Mouse (Mus musculus) intestine, embryonic 14.5 days (tissue): ENCODE measurements around the gene Gm42688. TPM values are rescaled to one million over a fixed set of nuclear protein-coding genes. Genes with fewer than 3 reads are reported as not detected.

Experiments
- ATAC-seq: fragments of 200-750 bp; cut with Nextera tagmentation; replicated peaks from 2 replicates; pipeline ENCODE4 v1.8.0; 2017; ENCODE audit warnings: low read depth, moderate number of reproducible peaks, moderate TSS enrichment, moderate library complexity; ENCODE audit not compliant: low FRiP score, low TSS enrichment
- DNase-seq: peaks from one replicate; pipeline ENCODE4 v3.0.0-alpha.2; 2018; ENCODE audit warnings: low spot score
- H3K27ac ChIP-seq: fragments of 300-500 bp; sonication (generic); 2 replicates; pipeline ENCODE4 v1.5.1; 2014; ENCODE audit warnings: low read depth, mild to moderate bottlenecking, control low read depth
- H3K27me3 ChIP-seq: fragments of 300-500 bp; sonication (generic); replicated peaks from 2 replicates; pipeline ENCODE4 v1.6.1; 2014; ENCODE audit warnings: low read length, control low read depth; ENCODE audit not compliant: control insufficient read depth, insufficient read depth
- H3K36me3 ChIP-seq: fragments of 300-500 bp; sonication (generic); 2 replicates; pipeline ENCODE4 v1.6.1; 2014; ENCODE audit warnings: low read length, control low read depth; ENCODE audit not compliant: control insufficient read depth, insufficient read depth
- H3K4me1 ChIP-seq: fragments of 300-500 bp; sonication (generic); replicated peaks from 2 replicates; pipeline ENCODE4 v1.6.1; 2014; ENCODE audit warnings: low read length, control low read depth, mixed read lengths; ENCODE audit not compliant: control insufficient read depth, insufficient read depth
- H3K4me2 ChIP-seq: fragments of 300-500 bp; sonication (generic); 2 replicates; pipeline ENCODE4 v1.6.1; 2014; ENCODE audit warnings: low read length
- H3K4me3 ChIP-seq: fragments of 300-500 bp; sonication (generic); 2 replicates; pipeline ENCODE4 v1.5.1; 2014; ENCODE audit warnings: low read depth, low read length, control low read depth, mixed read lengths
- H3K9ac ChIP-seq: fragments of 300-500 bp; sonication (generic); 2 replicates; pipeline ENCODE4 v1.6.1; 2014; ENCODE audit warnings: mild to moderate bottlenecking, low read length
- H3K9me3 ChIP-seq: fragments of 300-500 bp; sonication (generic); 2 replicates; pipeline ENCODE4 v1.6.1; 2016; ENCODE audit warnings: low read length, control low read depth; ENCODE audit not compliant: control insufficient read depth
- WGBS: fragments of 180-500 bp; shearing (Covaris S2); extraction: QIAGEN DNeasy Blood & Tissue Kit; methylation state at CpG from one replicate; pipeline ENCODE4 v1.1.7; 2014; 5-methylcytosine and 5-hydroxymethylcytosine counted together
- polyA plus RNA-seq: library from polyadenylated mRNA; unstranded; fragments of >200 nt; fragmentation: Nextera tagmentation; extraction: Ambion mirVana; gene quantifications from 2 replicates; pipeline ENCODE4 v1.2.1, GENCODE M21; 2014

Gene Gm42688
- polyA plus RNA-seq, 1 experiment from 2014 or later = 2.6 TPM

DNA sequence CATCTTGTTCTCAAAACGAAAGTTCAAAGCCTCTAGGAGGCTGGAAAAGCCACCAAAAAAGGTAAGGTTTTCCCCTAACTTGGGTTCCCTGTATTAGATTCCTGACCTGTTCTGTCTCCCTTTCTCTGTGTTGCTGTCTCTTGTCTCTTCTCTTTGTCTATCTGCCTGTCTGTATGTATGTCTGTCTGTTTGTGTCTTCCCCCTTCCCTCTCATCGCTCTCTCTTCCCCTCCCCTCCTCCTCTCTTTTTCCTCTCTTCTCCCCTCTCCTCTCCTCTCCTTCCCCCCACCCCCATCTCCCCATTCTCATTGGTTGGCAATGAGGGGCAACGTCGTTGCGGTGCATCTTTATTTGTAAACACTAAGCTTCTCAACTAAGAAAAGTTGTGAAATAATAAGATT lies 23.9 kb downstream of the Gm42688 start, which contains the start of gene Ino80b:
TSS of gene Ino80b (minus strand) at position 101 of the 400 bp plus-strand sequence.
- 17% methylated on average over 5 of the region's 5 CpGs for WGBS
- Histone ChIP-seq H3K4me1 (peaks cover 22% of the 10 kb centered on the region; the same call in 1 of the 2 replicates), H3K9ac (peak within 1 kb of the TSS; percentile 50), H3K27me3 (no peaks in the 10 kb centered on the region), H3K4me3 (peak within 1 kb of the TSS; percentile 67), H3K27ac (peak within 1 kb of the TSS; percentile 16; the same call in 1 of the 2 replicates), H3K4me2 (peak within 1 kb of the TSS; percentile 84), H3K9me3 (no peaks in the 10 kb centered on the region), H3K36me3 (no peaks in the 10 kb centered on the region)
- ATAC-seq = no peak
- no peak for DNase-seq

DNA sequence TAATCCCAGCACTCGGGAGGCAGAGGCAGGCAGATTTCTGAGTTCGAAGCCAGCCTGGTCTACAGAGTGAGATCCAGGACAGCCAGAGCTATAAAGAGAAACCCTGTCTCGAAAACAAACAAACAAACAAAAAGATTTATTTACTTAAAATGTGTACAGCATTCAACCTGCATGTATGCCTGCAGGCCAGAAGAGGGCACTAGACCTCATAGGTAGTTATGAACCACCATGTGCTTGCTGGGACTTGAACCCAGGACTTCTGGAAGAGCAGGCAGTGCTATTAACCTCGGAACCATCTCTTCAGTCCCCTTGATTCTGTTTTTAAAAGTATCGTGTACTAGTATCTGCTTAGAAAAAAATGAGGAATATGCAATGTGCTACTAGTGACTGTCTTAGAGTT lies 26.0 kb downstream of the Gm42688 start:
- H3K4me2 ChIP-seq = no peak overlapping the region
- peaks cover 15% of the 10 kb centered on the region; the same call in 1 of the 2 replicates for H3K4me1 ChIP-seq
- H3K9me3 ChIP-seq = no peaks in the 10 kb centered on the region
- no peaks in the 10 kb centered on the region for H3K36me3 ChIP-seq
- DNase-seq (no peak), ATAC-seq (no peak)
- no peak overlapping the region for H3K4me3 ChIP-seq
- 92% methylated on average over 5 of the region's 5 CpGs for WGBS
- H3K27me3 ChIP-seq = no peaks in the 10 kb centered on the region
- H3K9ac ChIP-seq = no peak overlapping the region
- no peak overlapping the region for H3K27ac ChIP-seq

DNA sequence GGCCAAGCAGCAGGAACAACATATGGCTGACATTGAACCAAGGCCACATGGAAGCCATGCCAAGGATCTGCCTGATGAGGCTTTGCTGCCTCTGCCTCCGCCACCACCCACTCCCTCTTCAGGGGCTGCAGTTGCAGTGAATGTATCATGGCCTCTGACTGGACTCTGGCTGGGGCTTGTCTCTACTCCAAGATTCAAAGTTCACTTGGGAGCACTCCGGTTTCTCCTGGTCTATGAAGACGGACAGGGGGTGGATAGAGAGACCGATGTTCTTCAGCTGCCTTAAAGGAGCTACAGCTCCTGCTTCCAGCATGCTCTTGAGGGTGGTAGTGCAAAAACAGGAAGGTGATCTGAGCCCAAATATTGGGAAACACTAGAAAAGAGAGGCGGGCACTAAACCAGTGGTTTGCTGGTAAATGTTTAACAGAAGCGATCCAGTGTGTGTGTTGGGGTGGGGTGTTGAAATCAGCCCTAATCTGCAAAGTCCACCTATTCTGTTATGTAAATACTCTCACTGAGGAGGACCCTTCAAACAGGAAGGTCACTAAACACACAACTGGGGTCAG lies 30.1 kb downstream of the Gm42688 start:
- DNase-seq (no peak), ATAC-seq (peak; percentile 40; the same call in 1 of the 2 replicates)
- peak overlapping the region; percentile 48 for H3K27ac ChIP-seq
- H3K9me3 ChIP-seq = no peaks in the 10 kb centered on the region
- H3K4me3 ChIP-seq = no peak overlapping the region
- 50% methylated on average over 6 of the region's 6 CpGs for WGBS
- H3K9ac ChIP-seq = no peak overlapping the region
- H3K4me2 ChIP-seq = 0 out of 2 replicates have a peak overlapping the region, but pooled peaks have one; percentile 0
- H3K4me1 ChIP-seq = peaks cover 14% of the 10 kb centered on the region; the same call in 1 of the 2 replicates
- no peaks in the 10 kb centered on the region for H3K27me3 ChIP-seq
- no peaks in the 10 kb centered on the region for H3K36me3 ChIP-seq

DNA sequence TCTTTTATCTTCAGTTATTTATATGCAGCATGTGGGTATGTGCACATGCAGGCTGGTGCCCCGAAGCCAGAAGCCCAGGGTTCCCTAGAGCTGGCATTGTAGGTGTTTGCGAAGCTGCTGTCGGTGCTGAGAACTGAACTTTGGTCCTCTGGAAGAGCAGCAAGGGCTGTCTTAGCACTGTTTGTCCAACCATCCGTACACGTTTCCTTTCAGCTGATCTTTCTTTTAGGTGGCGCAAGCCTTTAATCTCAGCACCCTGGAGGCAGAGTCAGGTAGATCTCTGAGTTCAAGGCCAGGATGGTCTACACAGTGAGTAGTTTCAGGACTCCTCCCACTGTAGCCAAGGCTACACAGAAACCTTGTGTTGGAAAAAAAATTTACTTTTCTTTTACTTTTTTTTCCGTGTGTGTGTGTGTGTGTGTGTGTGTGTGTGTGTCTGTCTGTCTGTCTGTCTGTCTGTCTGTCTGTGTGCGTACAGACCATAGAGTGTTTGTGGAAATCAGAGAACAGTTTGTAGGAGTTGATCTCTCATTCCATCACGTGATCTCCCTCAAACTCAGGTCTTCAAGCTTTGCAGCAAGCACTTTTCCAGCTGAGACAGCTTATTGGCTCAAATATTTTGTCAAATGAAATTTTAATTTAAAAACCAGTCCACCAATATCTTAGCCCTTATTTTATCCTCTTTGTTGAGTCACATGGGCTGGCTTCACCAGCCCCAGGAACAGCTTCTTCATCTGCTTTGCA lies 30.9 kb downstream of the Gm42688 start:
- Histone ChIP-seq H3K4me2 (no peak overlapping the region), H3K27ac (no peak overlapping the region)
- no peak for ATAC-seq

DNA sequence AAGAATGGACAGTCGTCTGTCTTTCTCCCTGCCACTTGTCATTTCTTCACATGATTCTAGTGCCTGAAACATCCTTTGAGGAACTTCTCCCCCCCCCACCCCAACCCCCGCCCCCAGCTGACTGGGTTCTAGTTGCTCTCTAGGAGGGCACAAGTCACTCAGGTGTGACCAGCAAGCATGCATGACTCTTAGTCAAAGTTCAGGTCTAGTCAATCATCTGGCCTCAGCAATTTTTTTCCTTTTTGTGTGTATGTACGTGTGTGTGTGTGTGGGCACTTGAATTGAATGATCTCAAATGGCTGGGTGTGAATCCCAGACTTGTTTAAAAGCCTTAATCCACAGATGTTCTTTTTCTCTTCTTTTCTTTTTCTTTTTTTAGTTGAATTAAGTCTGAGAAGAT lies 32.8 kb downstream of the Gm42688 start:
- peaks cover 28% of the 10 kb centered on the region for H3K4me1 ChIP-seq
- H3K9ac ChIP-seq = no peak overlapping the region
- ATAC-seq (no peak), DNase-seq (no peak)
- no peaks in the 10 kb centered on the region for H3K9me3 ChIP-seq
- no peaks in the 10 kb centered on the region for H3K27me3 ChIP-seq
- 70% methylated on average over 3 of the region's 3 CpGs for WGBS
- no peak overlapping the region for H3K4me2 ChIP-seq
- H3K27ac ChIP-seq = no peak overlapping the region
- H3K36me3 ChIP-seq = no peaks in the 10 kb centered on the region
- no peak overlapping the region for H3K4me3 ChIP-seq

More for the DNA sequence above, 30.9 kb downstream of the Gm42688 start:
- H3K9me3 ChIP-seq = no peaks in the 10 kb centered on the region
- H3K4me3 ChIP-seq = no peak overlapping the region
- no peak for DNase-seq
- no peaks in the 10 kb centered on the region for H3K27me3 ChIP-seq
- H3K36me3 ChIP-seq = no peaks in the 10 kb centered on the region
- H3K9ac ChIP-seq = no peak overlapping the region
- 79% methylated on average over 9 of the region's 9 CpGs for WGBS
- H3K4me1 ChIP-seq = peaks cover 14% of the 10 kb centered on the region; the same call in 1 of the 2 replicates

DNA sequence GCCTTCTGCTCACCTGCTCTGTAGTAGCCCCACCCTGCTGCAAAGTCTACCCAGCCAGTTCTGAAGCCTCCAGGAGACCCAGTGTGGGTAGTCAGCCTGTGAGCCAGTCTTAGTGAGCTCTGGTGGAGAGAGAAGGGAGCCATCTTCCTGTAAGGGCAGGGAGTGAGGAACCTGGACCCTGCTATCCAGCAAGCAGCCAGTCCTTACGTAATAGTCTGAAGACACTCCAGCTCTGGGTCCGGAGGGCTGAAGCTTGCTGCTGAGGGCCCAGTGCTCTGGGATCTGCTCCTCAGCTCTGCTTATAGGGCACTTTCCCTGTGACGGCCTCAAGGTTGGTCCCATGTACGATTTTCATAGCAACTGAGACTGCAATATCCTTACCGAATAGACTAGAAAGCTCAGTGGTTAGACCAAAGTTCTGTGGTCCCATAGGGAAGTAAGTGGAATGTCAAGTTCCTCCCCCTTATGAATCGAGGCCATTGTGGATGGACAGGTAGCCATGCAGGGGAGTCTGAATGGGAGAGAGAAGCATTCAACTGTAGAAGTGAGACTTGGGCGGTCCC lies 33.6 kb downstream of the Gm42688 start, which contains the start of gene Rtkn:
TSS of gene Rtkn (plus strand) at position 513 of the 563 bp plus-strand sequence.
- DNase-seq (no peak), ATAC-seq (no peak)
- Histone ChIP-seq H3K27ac (peak within 1 kb of the TSS; percentile 100), H3K9ac (peak within 1 kb of the TSS; percentile 93), H3K27me3 (no peaks in the 10 kb centered on the region), H3K4me3 (peak within 1 kb of the TSS; percentile 64), H3K4me1 (peaks cover 31% of the 10 kb centered on the region), H3K4me2 (peak within 1 kb of the TSS; percentile 80), H3K36me3 (no peaks in the 10 kb centered on the region), H3K9me3 (no peaks in the 10 kb centered on the region)
- WGBS = 63% methylated on average over 7 of the region's 7 CpGs

DNA sequence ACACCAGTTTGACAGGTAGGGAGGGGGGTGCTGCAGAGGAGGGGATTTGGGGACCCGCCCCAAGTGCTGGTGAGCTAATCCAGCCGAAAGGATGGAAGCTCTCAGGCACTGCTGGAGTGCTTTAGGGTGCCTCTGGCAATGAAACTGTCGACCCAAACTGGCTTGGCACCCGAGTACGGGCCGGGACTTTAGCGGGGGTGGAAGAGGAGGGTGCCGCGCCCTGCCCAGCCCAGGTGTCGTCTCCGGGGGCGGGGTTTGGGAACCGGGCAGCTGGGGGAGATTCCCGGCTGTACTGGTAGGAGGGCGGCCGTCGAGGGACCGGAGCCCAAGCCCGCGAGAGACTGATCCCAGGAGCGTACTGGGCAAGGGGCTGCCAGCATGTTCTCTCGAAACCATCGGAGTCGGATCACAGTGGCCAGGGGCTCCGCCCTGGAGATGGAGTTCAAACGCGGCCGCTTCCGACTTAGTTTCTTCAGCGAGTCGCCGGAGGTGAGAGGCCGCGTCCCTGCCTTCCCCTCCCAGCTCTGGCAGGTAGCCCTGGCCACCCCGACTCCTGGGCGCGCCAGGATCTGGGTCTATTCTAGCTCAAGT lies 34.2 kb downstream of the Gm42688 start:
- Histone ChIP-seq H3K9ac (peak overlapping the region; percentile 93), H3K4me1 (peaks cover 31% of the 10 kb centered on the region), H3K27ac (peak overlapping the region; percentile 100), H3K36me3 (no peaks in the 10 kb centered on the region), H3K27me3 (no peaks in the 10 kb centered on the region), H3K9me3 (no peaks in the 10 kb centered on the region), H3K4me3 (peak overlapping the region; percentile 64), H3K4me2 (peak overlapping the region; percentile 80)
- 5% methylated on average over 37 of the region's 37 CpGs for WGBS
- DNase-seq = no peak
- no peak for ATAC-seq

DNA sequence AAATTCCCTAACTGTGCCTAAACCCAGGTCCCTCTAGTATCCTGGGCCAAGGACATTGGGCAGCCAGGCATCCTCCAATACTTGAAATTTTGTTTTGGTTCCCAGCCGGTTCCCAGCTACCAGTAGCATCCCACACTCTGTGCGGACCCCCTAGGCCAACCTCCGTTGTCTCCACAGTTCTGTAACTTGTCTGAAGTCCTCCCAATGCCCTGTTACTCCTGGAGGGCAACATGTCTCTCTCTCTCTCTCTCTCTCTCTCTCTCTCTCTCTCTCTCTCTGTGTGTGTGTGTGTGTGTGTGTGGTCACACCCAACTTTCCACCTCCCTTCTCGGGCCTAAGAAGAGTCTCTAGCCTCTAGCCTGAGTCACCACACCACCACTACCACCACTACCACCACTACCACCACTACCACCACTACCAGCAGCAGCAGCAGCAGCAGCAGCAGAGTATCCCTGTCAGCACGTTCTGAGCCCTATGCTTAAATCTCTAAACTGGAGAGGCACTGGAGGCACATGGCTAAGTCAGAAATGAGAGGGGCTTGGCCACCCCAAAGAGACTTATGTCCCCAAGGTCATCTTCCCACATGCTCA lies 35.0 kb downstream of the Gm42688 start:
- Histone ChIP-seq H3K9me3 (no peaks in the 10 kb centered on the region), H3K4me2 (peak overlapping the region; percentile 80), H3K27ac (peak overlapping the region; percentile 100), H3K4me3 (peak overlapping the region; percentile 64), H3K4me1 (peaks cover 32% of the 10 kb centered on the region), H3K27me3 (no peaks in the 10 kb centered on the region), H3K36me3 (no peaks in the 10 kb centered on the region), H3K9ac (peak overlapping the region; percentile 93)
- no peak for DNase-seq
- 0 out of 2 replicates have a peak, but pooled peaks have one; percentile 1 for ATAC-seq
- WGBS = 21% methylated on average over 5 of the region's 5 CpGs
